Mouse (Mus musculus) thymus, adult 2 months (tissue): ENCODE results near the gene C130050O18Rik.

Source experiments
- CTCF ChIP-seq: fragments of 200-500 bp; IDR thresholded peaks from 2 replicates; pipeline ENCODE4 v1.5.1; 2012; ENCODE audit warnings: mild to moderate bottlenecking, control low read depth, low read length, moderate library complexity, borderline replicate concordance; ENCODE audit not compliant: control insufficient read depth, poor library complexity, insufficient read depth; ENCODE audit errors: extremely low read depth
- POLR2A ChIP-seq: fragments of 200-500 bp; IDR thresholded peaks from 2 replicates; pipeline ENCODE4 v1.6.1; 2012; ENCODE audit warnings: mild to moderate bottlenecking, low read length, control low read depth, moderate library complexity; ENCODE audit not compliant: control insufficient read depth, poor library complexity, insufficient read depth; ENCODE audit errors: extremely low read depth

DNA sequence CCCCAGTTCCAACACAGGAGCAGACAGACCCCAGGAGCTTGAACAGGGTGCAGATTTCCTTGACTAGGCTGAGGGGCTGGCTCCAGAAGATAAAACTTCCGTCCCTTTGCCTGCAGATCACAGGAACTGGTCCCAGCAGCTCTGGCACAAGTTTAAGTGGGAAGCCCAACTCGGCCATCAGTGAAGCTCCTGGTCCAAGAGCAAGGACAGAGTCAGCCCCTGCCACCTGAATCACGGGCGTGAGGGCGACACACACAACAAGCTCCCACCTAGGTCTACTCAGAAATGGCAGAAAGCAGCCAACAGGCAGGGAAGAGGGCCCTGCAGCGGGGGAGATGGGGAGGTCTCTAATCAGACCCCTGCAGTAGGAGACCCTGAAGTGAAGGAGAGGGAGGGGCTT is 34.7 kb upstream of the C130050O18Rik start:
- TF ChIP-seq CTCF (no peak), POLR2A (no peak)
